Mouse (Mus musculus): ENCODE measurements around the gene Atn1. TPM values are rescaled to one million over a fixed set of nuclear protein-coding genes. Genes with fewer than 3 reads are reported as not detected.

Atn1 gene
- polyA plus RNA-seq, 1 experiment from 2014 or later, result 24.4 TPM

GRCm38 (mm10) chr6:124731038-124731437, 25.3 kb downstream of the Atn1 start:
- H3K9me3 ChIP-seq (ENCODE audit: control insufficient read depth, low read length), result no peaks in the 10 kb centered on the region
- ATAC-seq (ENCODE audit: low FRiP score, low TSS enrichment) (no peak), DNase-seq (no peak)
- WGBS, result 85% methylated on average over 7 of the region's 7 CpGs
- no peak overlapping the region for H3K4me2 ChIP-seq (ENCODE audit: low read length)
- H3K36me3 ChIP-seq (ENCODE audit: control insufficient read depth, insufficient read depth, low read length), result no peaks in the 10 kb centered on the region
- H3K4me1 ChIP-seq (ENCODE audit: control insufficient read depth, insufficient read depth, low read length), result no peaks in the 10 kb centered on the region
- H3K27me3 ChIP-seq (ENCODE audit: control insufficient read depth, insufficient read depth, low read length), result no peaks in the 10 kb centered on the region
- H3K27ac ChIP-seq (replicated peaks; ENCODE audit: low read depth, low read length), result no peak overlapping the region
- H3K9ac ChIP-seq (replicated peaks; ENCODE audit: low read length), result no peak overlapping the region
- no peak overlapping the region for H3K4me3 ChIP-seq (replicated peaks; ENCODE audit: low read depth, low read length)

GRCm38 (mm10) chr6:124729850-124730705, 26.2 kb downstream of the Atn1 start:
- ATAC-seq (ENCODE audit: low FRiP score, low TSS enrichment), result no peak
- Histone ChIP-seq H3K9me3 (ENCODE audit: control insufficient read depth, low read length) (no peaks in the 10 kb centered on the region), H3K27me3 (ENCODE audit: control insufficient read depth, insufficient read depth, low read length) (no peaks in the 10 kb centered on the region), H3K4me2 (ENCODE audit: low read length) (no peak overlapping the region), H3K27ac (replicated peaks; ENCODE audit: low read depth, low read length) (no peak overlapping the region), H3K4me3 (replicated peaks; ENCODE audit: low read depth, low read length) (no peak overlapping the region), H3K4me1 (ENCODE audit: control insufficient read depth, insufficient read depth, low read length) (no peaks in the 10 kb centered on the region), H3K36me3 (ENCODE audit: control insufficient read depth, insufficient read depth, low read length) (no peaks in the 10 kb centered on the region), H3K9ac (replicated peaks; ENCODE audit: low read length) (no peak overlapping the region)
- WGBS, result 87% methylated on average over 7 of the region's 8 CpGs
- no peak for DNase-seq

- H3K9me3 ChIP-seq (ENCODE audit: control insufficient read depth, low read length), result no peaks in the 10 kb centered on the region
- no peak overlapping the region for H3K27ac ChIP-seq (replicated peaks; ENCODE audit: low read depth, low read length)
- H3K36me3 ChIP-seq (ENCODE audit: control insufficient read depth, insufficient read depth, low read length), result no peaks in the 10 kb centered on the region
- no peak for DNase-seq
- H3K4me1 ChIP-seq (ENCODE audit: control insufficient read depth, insufficient read depth, low read length), result no peaks in the 10 kb centered on the region
- H3K4me3 ChIP-seq (replicated peaks; ENCODE audit: low read depth, low read length), result no peak overlapping the region
- no peak overlapping the region for H3K9ac ChIP-seq (replicated peaks; ENCODE audit: low read length)
- no peak overlapping the region for H3K4me2 ChIP-seq (ENCODE audit: low read length)
- WGBS, result 88% methylated on average over 10 of the region's 10 CpGs
- ATAC-seq (ENCODE audit: low FRiP score, low TSS enrichment), result no peak
- H3K27me3 ChIP-seq (ENCODE audit: control insufficient read depth, insufficient read depth, low read length), result no peaks in the 10 kb centered on the region
Measured at GRCm38 (mm10) chr6:124728621-124729020, 27.7 kb downstream of the Atn1 start.

- WGBS, result 88% methylated on average over 10 of the region's 10 CpGs
- H3K9ac ChIP-seq (replicated peaks; ENCODE audit: low read length), result no peak overlapping the region
- ATAC-seq (ENCODE audit: low FRiP score, low TSS enrichment), result no peak
Measured at GRCm38 (mm10) chr6:124724472-124724871, 31.9 kb downstream of the Atn1 start.

GRCm38 (mm10) chr6:124723541-124723940, 32.8 kb downstream of the Atn1 start:
- ATAC-seq (ENCODE audit: low FRiP score, low TSS enrichment) (no peak), DNase-seq (no peak)
- no peak overlapping the region for H3K9ac ChIP-seq (replicated peaks; ENCODE audit: low read length)
- H3K9me3 ChIP-seq (ENCODE audit: control insufficient read depth, low read length), result no peaks in the 10 kb centered on the region
- no peaks in the 10 kb centered on the region for H3K36me3 ChIP-seq (ENCODE audit: control insufficient read depth, insufficient read depth, low read length)
- H3K27ac ChIP-seq (replicated peaks; ENCODE audit: low read depth, low read length), result no peak overlapping the region
- H3K4me2 ChIP-seq (ENCODE audit: low read length), result no peak overlapping the region
- 82% methylated on average over 8 of the region's 8 CpGs for WGBS
- H3K4me3 ChIP-seq (replicated peaks; ENCODE audit: low read depth, low read length), result no peak overlapping the region
- H3K27me3 ChIP-seq (ENCODE audit: control insufficient read depth, insufficient read depth, low read length), result no peaks in the 10 kb centered on the region
- H3K4me1 ChIP-seq (ENCODE audit: control insufficient read depth, insufficient read depth, low read length), result no peaks in the 10 kb centered on the region

More at GRCm38 (mm10) chr6:124724472-124724871, 31.9 kb downstream of the Atn1 start:
- Histone ChIP-seq H3K9me3 (ENCODE audit: control insufficient read depth, low read length) (no peaks in the 10 kb centered on the region), H3K27me3 (ENCODE audit: control insufficient read depth, insufficient read depth, low read length) (no peaks in the 10 kb centered on the region), H3K27ac (replicated peaks; ENCODE audit: low read depth, low read length) (no peak overlapping the region), H3K36me3 (ENCODE audit: control insufficient read depth, insufficient read depth, low read length) (no peaks in the 10 kb centered on the region), H3K4me1 (ENCODE audit: control insufficient read depth, insufficient read depth, low read length) (no peaks in the 10 kb centered on the region), H3K4me2 (ENCODE audit: low read length) (no peak overlapping the region), H3K4me3 (replicated peaks; ENCODE audit: low read depth, low read length) (no peak overlapping the region)
- no peak for DNase-seq

- no peak overlapping the region for H3K4me3 ChIP-seq (replicated peaks; ENCODE audit: low read depth, low read length)
- H3K4me1 ChIP-seq (ENCODE audit: control insufficient read depth, insufficient read depth, low read length), result no peaks in the 10 kb centered on the region
- no peak overlapping the region for H3K9ac ChIP-seq (replicated peaks; ENCODE audit: low read length)
- no peaks in the 10 kb centered on the region; the same call in 1 of the 2 replicates for H3K36me3 ChIP-seq (ENCODE audit: control insufficient read depth, insufficient read depth, low read length)
- no peak overlapping the region for H3K4me2 ChIP-seq (ENCODE audit: low read length)
- H3K27ac ChIP-seq (replicated peaks; ENCODE audit: low read depth, low read length), result no peak overlapping the region
- WGBS, result 85% methylated on average over 6 of the region's 6 CpGs
- H3K27me3 ChIP-seq (ENCODE audit: control insufficient read depth, insufficient read depth, low read length), result no peaks in the 10 kb centered on the region
- no peaks in the 10 kb centered on the region for H3K9me3 ChIP-seq (ENCODE audit: control insufficient read depth, low read length)
- ATAC-seq (ENCODE audit: low FRiP score, low TSS enrichment), result no peak
- DNase-seq, result no peak
Measured at GRCm38 (mm10) chr6:124722876-124723473, 33.3 kb downstream of the Atn1 start.

- no peak overlapping the region for H3K4me2 ChIP-seq (ENCODE audit: low read length)
- no peak for ATAC-seq (ENCODE audit: low FRiP score, low TSS enrichment)
- no peaks in the 10 kb centered on the region for H3K4me1 ChIP-seq (ENCODE audit: control insufficient read depth, insufficient read depth, low read length)
- H3K4me3 ChIP-seq (replicated peaks; ENCODE audit: low read depth, low read length), result no peak overlapping the region
- H3K27me3 ChIP-seq (ENCODE audit: control insufficient read depth, insufficient read depth, low read length), result no peaks in the 10 kb centered on the region
- H3K27ac ChIP-seq (replicated peaks; ENCODE audit: low read depth, low read length), result no peak overlapping the region
- no peak for DNase-seq
- peaks cover 20% of the 10 kb centered on the region for H3K36me3 ChIP-seq (ENCODE audit: control insufficient read depth, insufficient read depth, low read length)
- H3K9me3 ChIP-seq (ENCODE audit: control insufficient read depth, low read length), result no peaks in the 10 kb centered on the region
- H3K9ac ChIP-seq (replicated peaks; ENCODE audit: low read length), result no peak overlapping the region
- 71% methylated on average over 11 of the region's 11 CpGs for WGBS
Measured at GRCm38 (mm10) chr6:124720904-124721303, 35.4 kb downstream of the Atn1 start.

- Histone ChIP-seq H3K36me3 (ENCODE audit: control insufficient read depth, insufficient read depth, low read length) (peaks cover 33% of the 10 kb centered on the region), H3K4me3 (replicated peaks; ENCODE audit: low read depth, low read length) (no peak overlapping the region), H3K4me1 (ENCODE audit: control insufficient read depth, insufficient read depth, low read length) (no peaks in the 10 kb centered on the region), H3K9me3 (ENCODE audit: control insufficient read depth, low read length) (no peaks in the 10 kb centered on the region), H3K27ac (replicated peaks; ENCODE audit: low read depth, low read length) (no peak overlapping the region), H3K4me2 (ENCODE audit: low read length) (no peak overlapping the region), H3K9ac (replicated peaks; ENCODE audit: low read length) (no peak overlapping the region; the same call in 1 of the 2 replicates), H3K27me3 (ENCODE audit: control insufficient read depth, insufficient read depth, low read length) (no peaks in the 10 kb centered on the region)
- ATAC-seq (ENCODE audit: low FRiP score, low TSS enrichment) (no peak), DNase-seq (no peak)
- WGBS, result 80% methylated on average over 7 of the region's 7 CpGs
Measured at GRCm38 (mm10) chr6:124719354-124719978, 36.9 kb downstream of the Atn1 start.
